Mouse (Mus musculus): Measurements from ENCODE around the gene Erg. TPM values are rescaled to one million over a fixed set of nuclear protein-coding genes. Genes with fewer than 3 reads are reported as not detected.

Gene Erg
- polyA plus RNA-seq, 3 experiments from 2014 or later: not detected

GRCm38 (mm10) chr16:95438848-95439540 lies 147.4 kb downstream of the Erg start:
- no peak for ATAC-seq

- no peak for ATAC-seq
Observed at GRCm38 (mm10) chr16:95436611-95437010, 149.8 kb downstream of the Erg start.

GRCm38 (mm10) chr16:95436051-95436450 lies 150.3 kb downstream of the Erg start:
- ATAC-seq: no peak

- no peak for ATAC-seq
Observed at GRCm38 (mm10) chr16:95434434-95434833, 152.0 kb downstream of the Erg start.

GRCm38 (mm10) chr16:95432540-95432971 lies 153.8 kb downstream of the Erg start:
- ATAC-seq: no peak

- no peak for ATAC-seq
Observed at GRCm38 (mm10) chr16:95429851-95430250, 156.5 kb downstream of the Erg start.

GRCm38 (mm10) chr16:95428239-95428638 lies 158.2 kb downstream of the Erg start:
- ATAC-seq: no peak

GRCm38 (mm10) chr16:95427512-95427911 lies 158.9 kb downstream of the Erg start:
- no peak for ATAC-seq

- ATAC-seq: no peak
Observed at GRCm38 (mm10) chr16:95422658-95423073, 163.7 kb downstream of the Erg start.

GRCm38 (mm10) chr16:95421235-95421886 lies 165.0 kb downstream of the Erg start:
- no peak for ATAC-seq

GRCm38 (mm10) chr16:95415921-95416320 lies 170.5 kb downstream of the Erg start:
- no peak for ATAC-seq

GRCm38 (mm10) chr16:95415372-95415771 lies 171.0 kb downstream of the Erg start:
- no peak for ATAC-seq

GRCm38 (mm10) chr16:95413401-95413959 lies 172.9 kb downstream of the Erg start:
- ATAC-seq: no peak

GRCm38 (mm10) chr16:95408096-95408495 lies 178.3 kb downstream of the Erg start:
- no peak for ATAC-seq

- ATAC-seq: no peak
Observed at GRCm38 (mm10) chr16:95405496-95405895, 180.9 kb downstream of the Erg start.

- ATAC-seq: no peak
Observed at GRCm38 (mm10) chr16:95403453-95403852, 182.9 kb downstream of the Erg start.

GRCm38 (mm10) chr16:95401869-95402268 lies 184.5 kb downstream of the Erg start:
- no peak for ATAC-seq

GRCm38 (mm10) chr16:95398761-95399343 lies 187.5 kb downstream of the Erg start:
- ATAC-seq: no peak

GRCm38 (mm10) chr16:95390787-95391186 lies 195.6 kb downstream of the Erg start:
- ATAC-seq: no peak

GRCm38 (mm10) chr16:95388811-95389529 lies 197.4 kb downstream of the Erg start:
- ATAC-seq: no peak

- ATAC-seq: no peak
Observed at GRCm38 (mm10) chr16:95388292-95388691, 198.1 kb downstream of the Erg start.

GRCm38 (mm10) chr16:95387008-95387407 lies 199.4 kb downstream of the Erg start:
- no peak for ATAC-seq

All from inflammation-experienced regulatory T-cells, adult 6 months (primary cell).